Mouse (Mus musculus) lung, postnatal 0 days (tissue): ENCODE data around the gene Smim6.

ENCODE experiments used
- CTCF ChIP-seq: IDR thresholded peaks from 2 replicates; pipeline ENCODE4 v1.5.1; 2016; ENCODE audit warnings: antibody characterized with exemption, mild to moderate bottlenecking
- EP300 ChIP-seq: IDR thresholded peaks from 2 replicates; pipeline ENCODE4 v1.6.1; 2016; ENCODE audit warnings: antibody characterized with exemption, mild to moderate bottlenecking, control low read depth

GRCm38 (mm10) chr11:115898446-115898845 is 13.4 kb upstream of the Smim6 start:
- TF ChIP-seq CTCF (no peak), EP300 (no peak)
